In genomic region chr11:69758478-69758970, GRCm38 (mm10) we compare ENCODE assay signal across 8 mouse cellular contexts. TPM values are rescaled to one million over a fixed set of nuclear protein-coding genes. Genes with fewer than 3 reads are reported as not detected.
DNase-seq lines count a peak whose midpoint lies in the region; ATAC-seq lines count a peak whose summit lies in the region.

TSS of gene Polr2a (minus strand) at chr11:69758637.

- H3K4me2 ChIP-seq in forebrain, embryonic 11.5 days (ENCODE audit: low read depth, low read length, severe bottlenecking) = peak within 1 kb of the TSS; percentile 65
- H3K4me2 ChIP-seq in heart, embryonic 16.5 days (ENCODE audit: low read depth, low read length) = peak within 1 kb of the TSS; percentile 88
- peak within 1 kb of the TSS; percentile 93 for H3K4me2 ChIP-seq in liver, embryonic 15.5 days
- H3K4me2 ChIP-seq in neural tube, embryonic 12.5 days (replicated peaks) = peak within 1 kb of the TSS; percentile 74

- H3K9ac ChIP-seq in forebrain, embryonic 11.5 days (ENCODE audit: low read length) = peak within 1 kb of the TSS; percentile 83
- H3K9ac ChIP-seq in heart, embryonic 16.5 days (ENCODE audit: low read length) = peak within 1 kb of the TSS; percentile 83
- peak within 1 kb of the TSS; percentile 81 for H3K9ac ChIP-seq in liver, embryonic 15.5 days
- peak within 1 kb of the TSS; percentile 84 for H3K9ac ChIP-seq in neural tube, embryonic 12.5 days

- H3K4me3 ChIP-seq in forebrain, embryonic 11.5 days (ENCODE audit: low read depth, low read length) = peak within 1 kb of the TSS; percentile 61
- peak within 1 kb of the TSS; percentile 78 for H3K4me3 ChIP-seq in heart, embryonic 16.5 days (ENCODE audit: low read length)
- H3K4me3 ChIP-seq in liver, embryonic 15.5 days (replicated peaks) = peak within 1 kb of the TSS; percentile 70
- peak within 1 kb of the TSS; percentile 55 for H3K4me3 ChIP-seq in neural tube, embryonic 12.5 days

- H3K4me1 ChIP-seq in forebrain, embryonic 11.5 days (replicated peaks; ENCODE audit: control insufficient read depth, insufficient read depth, low read length) = peaks cover 17% of the 10 kb centered on the region
- peaks cover 38% of the 10 kb centered on the region for H3K4me1 ChIP-seq in heart, embryonic 16.5 days (ENCODE audit: control insufficient read depth, insufficient read depth, low read length)
- H3K4me1 ChIP-seq in liver, embryonic 15.5 days (replicated peaks) = peaks cover 57% of the 10 kb centered on the region
- peaks cover 46% of the 10 kb centered on the region for H3K4me1 ChIP-seq in neural tube, embryonic 12.5 days

- WGBS in forebrain, embryonic 11.5 days = 0% methylated on average over 22 of the region's 36 CpGs
- under 1% methylated on average over 35 of the region's 36 CpGs for WGBS in heart, embryonic 16.5 days
- under 1% methylated on average over 36 of the region's 36 CpGs for whole genome bisulfite sequencing in liver, embryonic 15.5 days (ENCODE audit: insufficient replicate concordance)
- under 1% methylated on average over 32 of the region's 36 CpGs for WGBS in neural tube, embryonic 12.5 days

- no peaks in the 10 kb centered on the region for H3K36me3 ChIP-seq in forebrain, embryonic 11.5 days (ENCODE audit: control insufficient read depth, insufficient read depth, low read length)
- H3K36me3 ChIP-seq in heart, embryonic 16.5 days (ENCODE audit: control insufficient read depth, insufficient read depth) = no peaks in the 10 kb centered on the region
- peaks cover 15% of the 10 kb centered on the region; the same call in 1 of the 2 replicates for H3K36me3 ChIP-seq in liver, embryonic 15.5 days (replicated peaks)
- no peaks in the 10 kb centered on the region for H3K36me3 ChIP-seq in neural tube, embryonic 12.5 days

- no peaks in the 10 kb centered on the region for H3K9me3 ChIP-seq in forebrain, embryonic 11.5 days (ENCODE audit: control insufficient read depth, low read length)
- no peaks in the 10 kb centered on the region for H3K9me3 ChIP-seq in heart, embryonic 16.5 days (replicated peaks; ENCODE audit: control insufficient read depth, low read length)
- H3K9me3 ChIP-seq in liver, embryonic 15.5 days (replicated peaks) = no peaks in the 10 kb centered on the region
- no peaks in the 10 kb centered on the region for H3K9me3 ChIP-seq in neural tube, embryonic 12.5 days

- DNase-seq in CD8-positive naive resting alpha-beta T cell, adult 2 months (ENCODE audit: low read depth in 2 of 2, low spot score in 2 of 2) = peak; percentile 99 to 100
- DNase-seq in c-Kit-positive CD71-negative TER-119-negative erythroid progenitor cells, embryonic 14.5 days (ENCODE audit: low read depth) = peak; percentile 97
- peak; percentile 99 for DNase-seq in forebrain, embryonic 11.5 days (ENCODE audit: low spot score)
- DNase-seq in kidney, postnatal 36 days = peak; percentile 97
- peak; percentile 97 for DNase-seq in telencephalon, adult 2 months (ENCODE audit: low read depth, low spot score)

- peak within 1 kb of the TSS; percentile 99 for H3K27ac ChIP-seq in forebrain, embryonic 11.5 days (ENCODE audit: low read depth, low read length)
- peak within 1 kb of the TSS; percentile 99 for H3K27ac ChIP-seq in heart, embryonic 16.5 days (ENCODE audit: low read length)
- peak within 1 kb of the TSS; percentile 95 for H3K27ac ChIP-seq in liver, embryonic 15.5 days (replicated peaks)
- peak within 1 kb of the TSS; percentile 97 for H3K27ac ChIP-seq in neural tube, embryonic 12.5 days

- no peaks in the 10 kb centered on the region for H3K27me3 ChIP-seq in forebrain, embryonic 11.5 days (ENCODE audit: control insufficient read depth, insufficient read depth, low read length)
- H3K27me3 ChIP-seq in heart, embryonic 16.5 days (ENCODE audit: control insufficient read depth, insufficient read depth, low read length) = no peaks in the 10 kb centered on the region
- no peaks in the 10 kb centered on the region for H3K27me3 ChIP-seq in liver, embryonic 15.5 days
- no peaks in the 10 kb centered on the region for H3K27me3 ChIP-seq in neural tube, embryonic 12.5 days (replicated peaks)

- peak; percentile 94 for ATAC-seq in forebrain, embryonic 11.5 days (replicated peaks; ENCODE audit: low FRiP score)
- peak; percentile 96 for ATAC-seq in heart, embryonic 16.5 days (replicated peaks; ENCODE audit: extremely low read depth, insufficient read depth, low FRiP score)
- ATAC-seq in liver, embryonic 15.5 days (ENCODE audit: insufficient read depth) = peak; percentile 92
- peak; percentile 97 for ATAC-seq in neural tube, embryonic 12.5 days (ENCODE audit: low FRiP score, low read depth)

RNA-seq across cellular contexts. Expression of gene Polr2a, which starts in this region (rescaled TPM):
- polyA plus RNA-seq in forebrain, embryonic 11.5 days (2014; fragmentation: Nextera tagmentation; extraction: Ambion mirVana) = 61.2 and 65.7 TPM in 2 replicates
- polyA plus RNA-seq in heart, embryonic 16.5 days (2015; fragmentation: Nextera tagmentation; extraction: Ambion mirVana) = 13.8 and 16.9 TPM in 2 replicates
- 10.2 and 10.4 TPM in 2 replicates for polyA plus RNA-seq in liver, embryonic 15.5 days (2015; fragmentation: Nextera tagmentation; extraction: Ambion mirVana)
- polyA plus RNA-seq in neural tube, embryonic 12.5 days (2016; fragmentation: Nextera tagmentation; extraction: Ambion mirVana) = 28.5 and 31.2 TPM in 2 replicates

Comparison
In these comparisons a context has a peak if more than half of its experiments do, and no peak if none do; other contexts are left out.
1. Peak in every context shown above with its lines: DNase-seq, ATAC-seq, H3K4me3 ChIP-seq and H3K27ac ChIP-seq.